9 mouse cellular contexts compared by ENCODE assay signal in the genomic region with DNA sequence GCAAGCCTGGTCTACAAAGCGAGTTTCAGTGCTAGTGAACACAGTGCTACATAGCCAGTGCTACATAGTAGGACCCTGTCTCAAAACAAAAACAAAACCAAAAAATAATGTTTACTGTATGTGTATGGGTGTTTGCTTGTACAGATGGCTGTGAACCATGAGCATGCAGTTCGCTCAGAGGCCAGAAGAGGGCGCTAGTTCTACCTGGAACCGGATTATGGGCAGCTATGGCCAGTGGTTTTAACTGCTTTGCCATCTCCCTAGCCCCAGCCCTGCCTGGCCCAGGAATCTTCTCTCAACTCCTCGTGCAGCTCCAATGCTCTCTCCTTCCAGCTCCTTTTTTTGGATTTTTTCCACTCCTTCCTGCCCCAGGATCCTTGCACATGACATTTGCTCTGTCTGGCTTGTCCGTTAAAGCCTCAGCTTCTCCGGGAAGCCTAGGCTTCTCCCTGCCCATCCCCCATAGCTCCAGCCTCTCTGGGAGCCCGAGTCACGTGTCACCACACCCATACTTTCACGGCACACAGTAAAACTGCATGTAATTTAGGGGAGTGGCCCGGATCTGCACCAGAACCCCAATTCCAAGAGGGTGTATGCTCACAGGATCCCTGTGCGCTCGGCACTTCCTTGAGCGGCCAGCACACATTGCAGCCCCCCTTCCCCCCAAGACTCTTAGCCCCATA. TPM values are rescaled to one million over a fixed set of nuclear protein-coding genes. Genes with fewer than 3 reads are reported as not detected.
DNase-seq lines count a peak whose midpoint lies in the region; ATAC-seq lines count a peak whose summit lies in the region.
"Had no signal": no experiment of that assay in that cellular context is flagged by ENCODE, and none has a peak within 500 bp of the region (broad histone marks: within the 10 kb centered on the region; RNA-seq: fewer than 3 reads in every experiment).

No protein-coding gene starts in this region.

- H3K4me2 ChIP-seq in heart, embryonic 13.5 days: no peak overlapping the region
- H3K4me2 ChIP-seq in neural tube, embryonic 11.5 days (ENCODE audit: low read depth): no peak overlapping the region
- H3K4me2 ChIP-seq in embryonic facial prominence, embryonic 15.5 days (replicated peaks): no peak overlapping the region
- no peak overlapping the region for H3K4me2 ChIP-seq in stomach, embryonic 14.5 days (replicated peaks; ENCODE audit: low read depth, low read length)
- H3K4me2 ChIP-seq: midbrain, embryonic 12.5 days had no signal

- no peak for DNase-seq in heart, adult 9 months (ENCODE audit: low spot score in 2 of 2)
- DNase-seq in neural tube, embryonic 11.5 days (ENCODE audit: low spot score): no peak
- no peak for DNase-seq in neural tube, embryonic 10.5 days (ENCODE audit: extremely low spot score, low spot score)
- no peak for DNase-seq in adrenal gland, adult 18-20 months (ENCODE audit: low spot score in 2 of 2)
- DNase-seq in spleen, adult 18-20 months: no peak

- H3K27ac ChIP-seq in heart, embryonic 13.5 days (replicated peaks): peak overlapping the region; percentile 70
- H3K27ac ChIP-seq in neural tube, embryonic 11.5 days (ENCODE audit: low read depth, low read length): peak overlapping the region; percentile 49; the same call in 1 of the 2 replicates
- peak overlapping the region; percentile 76 for H3K27ac ChIP-seq in embryonic facial prominence, embryonic 15.5 days (replicated peaks)
- H3K27ac ChIP-seq in stomach, embryonic 14.5 days (ENCODE audit: low read length): peak overlapping the region; percentile 85
- H3K27ac ChIP-seq: midbrain, embryonic 12.5 days had no signal

- H3K4me1 ChIP-seq in heart, embryonic 13.5 days: peaks cover 27% of the 10 kb centered on the region
- H3K4me1 ChIP-seq in neural tube, embryonic 11.5 days (ENCODE audit: control insufficient read depth, insufficient read depth, low read length): 0 out of 2 replicates have a peak, but pooled peaks cover 3% of the 10 kb centered on the region
- H3K4me1 ChIP-seq in embryonic facial prominence, embryonic 15.5 days: peaks cover 27% of the 10 kb centered on the region
- H3K4me1 ChIP-seq in stomach, embryonic 14.5 days (ENCODE audit: control insufficient read depth, insufficient read depth, low read length): peaks cover 23% of the 10 kb centered on the region

- H3K4me3 ChIP-seq in heart, embryonic 13.5 days: no peak overlapping the region
- no peak overlapping the region for H3K4me3 ChIP-seq in neural tube, embryonic 11.5 days (ENCODE audit: low read depth, low read length)
- H3K4me3 ChIP-seq in embryonic facial prominence, embryonic 15.5 days (replicated peaks): no peak overlapping the region
- no peak overlapping the region for H3K4me3 ChIP-seq in stomach, embryonic 14.5 days (ENCODE audit: low read depth, low read length)
- H3K4me3 ChIP-seq: midbrain, embryonic 12.5 days had no signal

- no peaks in the 10 kb centered on the region; the same call in 1 of the 2 replicates for H3K9me3 ChIP-seq in heart, embryonic 13.5 days
- H3K9me3 ChIP-seq in neural tube, embryonic 11.5 days (ENCODE audit: control insufficient read depth, low read length): no peaks in the 10 kb centered on the region
- no peaks in the 10 kb centered on the region for H3K9me3 ChIP-seq in embryonic facial prominence, embryonic 15.5 days (replicated peaks)
- H3K9me3 ChIP-seq in stomach, embryonic 14.5 days (ENCODE audit: control insufficient read depth, low read depth, low read length): no peaks in the 10 kb centered on the region
- H3K9me3 ChIP-seq: midbrain, embryonic 12.5 days had no signal

- peak overlapping the region; percentile 59; the same call in 1 of the 2 replicates for H3K9ac ChIP-seq in heart, embryonic 13.5 days
- no peak overlapping the region for H3K9ac ChIP-seq in neural tube, embryonic 11.5 days (ENCODE audit: low read length)
- no peak overlapping the region for H3K9ac ChIP-seq in embryonic facial prominence, embryonic 15.5 days
- no peak overlapping the region; the same call in 1 of the 2 replicates for H3K9ac ChIP-seq in stomach, embryonic 14.5 days (replicated peaks; ENCODE audit: low read depth, low read length)
- H3K9ac ChIP-seq: midbrain, embryonic 12.5 days had no signal

- 76% methylated on average over 14 of the region's 14 CpGs for WGBS in heart, embryonic 13.5 days
- WGBS in neural tube, embryonic 11.5 days: 74% methylated on average over 14 of the region's 14 CpGs
- 57% methylated on average over 14 of the region's 14 CpGs for WGBS in embryonic facial prominence, embryonic 15.5 days
- 71% methylated on average over 14 of the region's 14 CpGs for WGBS in stomach, embryonic 14.5 days

- no peaks in the 10 kb centered on the region for H3K27me3 ChIP-seq in heart, embryonic 13.5 days (replicated peaks)
- no peaks in the 10 kb centered on the region for H3K27me3 ChIP-seq in neural tube, embryonic 11.5 days (ENCODE audit: control insufficient read depth, insufficient read depth, low read length)
- no peaks in the 10 kb centered on the region for H3K27me3 ChIP-seq in embryonic facial prominence, embryonic 15.5 days
- no peaks in the 10 kb centered on the region for H3K27me3 ChIP-seq in stomach, embryonic 14.5 days (ENCODE audit: control insufficient read depth, insufficient read depth, low read length)
- H3K27me3 ChIP-seq: midbrain, embryonic 12.5 days had no signal

- ATAC-seq in heart, embryonic 13.5 days (ENCODE audit: extremely low read depth, insufficient number of reproducible peaks, low FRiP score, low TSS enrichment): no peak
- no peak for ATAC-seq in neural tube, embryonic 11.5 days (ENCODE audit: insufficient read depth, low FRiP score, low TSS enrichment)
- ATAC-seq in embryonic facial prominence, embryonic 15.5 days (ENCODE audit: insufficient number of reproducible peaks, low FRiP score, low TSS enrichment, low read depth): no peak
- ATAC-seq in stomach, embryonic 14.5 days (ENCODE audit: insufficient number of reproducible peaks, insufficient read depth, low FRiP score, low read depth): no peak

- H3K36me3 ChIP-seq in heart, embryonic 13.5 days: no peaks in the 10 kb centered on the region
- H3K36me3 ChIP-seq in neural tube, embryonic 11.5 days (ENCODE audit: control insufficient read depth, insufficient read depth, low read length): no peaks in the 10 kb centered on the region
- H3K36me3 ChIP-seq in embryonic facial prominence, embryonic 15.5 days: no peaks in the 10 kb centered on the region
- no peaks in the 10 kb centered on the region for H3K36me3 ChIP-seq in stomach, embryonic 14.5 days (ENCODE audit: control insufficient read depth, insufficient read depth, low read length)
- H3K36me3 ChIP-seq: midbrain, embryonic 12.5 days had no signal

RNA-seq across cellular contexts. Expression of gene Itpr3, which starts 9.2 kb away (rescaled TPM):
- polyA plus RNA-seq in heart, embryonic 13.5 days (2015; fragmentation: Nextera tagmentation; extraction: Ambion mirVana): 1.2 and 1.5 TPM in 2 replicates
- polyA plus RNA-seq in neural tube, embryonic 11.5 days (2014; fragmentation: Nextera tagmentation; extraction: Ambion mirVana): 1.2 and 1.4 TPM in 2 replicates
- polyA plus RNA-seq in embryonic facial prominence, embryonic 15.5 days (2015; fragmentation: Nextera tagmentation; extraction: Ambion mirVana): 5.3 TPM in 2 replicates
- polyA plus RNA-seq in stomach, embryonic 14.5 days (2014; fragmentation: Nextera tagmentation; extraction: Ambion mirVana): 11.5 and 13.3 TPM in 2 replicates
- 1 to 10 TPM; 5.5 to 6.2 TPM for total RNA-seq in adrenal gland, adult 18-20 months (2021)

RNA-seq across cellular contexts. Expression of gene Bak1, which starts 19.1 kb away (rescaled TPM):
- polyA plus RNA-seq in heart, embryonic 13.5 days (2015; fragmentation: Nextera tagmentation; extraction: Ambion mirVana): 5.3 and 5.4 TPM in 2 replicates
- polyA plus RNA-seq in neural tube, embryonic 11.5 days (2014; fragmentation: Nextera tagmentation; extraction: Ambion mirVana): 8.2 and 8.3 TPM in 2 replicates
- polyA plus RNA-seq in embryonic facial prominence, embryonic 15.5 days (2015; fragmentation: Nextera tagmentation; extraction: Ambion mirVana): 5.6 and 7.3 TPM in 2 replicates
- 8.6 and 10.4 TPM in 2 replicates for polyA plus RNA-seq in stomach, embryonic 14.5 days (2014; fragmentation: Nextera tagmentation; extraction: Ambion mirVana)
- 10 to 100 TPM; 27.2 to 31.0 TPM for total RNA-seq in adrenal gland, adult 18-20 months (2021)
